ENCODE assay signal across 7 mouse cellular contexts in genomic region chr2:90939750-90940149, GRCm38 (mm10). TPM values are rescaled to one million over a fixed set of nuclear protein-coding genes. Genes with fewer than 3 reads are reported as not detected.
A peak's percentile ranks its signal among the peaks of the same experiment; 100 is the strongest.
DNase-seq lines count a peak whose midpoint lies in the region; ATAC-seq lines count a peak whose summit lies in the region.

No protein-coding gene starts in this region.

- WGBS in embryonic facial prominence, embryonic 11.5 days, result 52% methylated on average over 8 of the region's 8 CpGs
- 50% methylated on average over 8 of the region's 8 CpGs for WGBS in hindbrain, embryonic 12.5 days

- ATAC-seq in embryonic facial prominence, embryonic 11.5 days (replicated peaks; ENCODE audit: insufficient number of reproducible peaks, low FRiP score, low TSS enrichment, low read depth), result peak; percentile 39
- ATAC-seq in hindbrain, embryonic 12.5 days (ENCODE audit: low FRiP score), result peak; percentile 66

- H3K4me3 ChIP-seq in embryonic facial prominence, embryonic 11.5 days (ENCODE audit: low read depth, low read length), result peak overlapping the region; percentile 99
- H3K4me3 ChIP-seq in hindbrain, embryonic 12.5 days, result peak overlapping the region; percentile 96

- H3K27ac ChIP-seq in embryonic facial prominence, embryonic 11.5 days (replicated peaks; ENCODE audit: low read depth, low read length), result peak overlapping the region; percentile 92
- H3K27ac ChIP-seq in hindbrain, embryonic 12.5 days, result peak overlapping the region; percentile 98

- peak overlapping the region; percentile 55 for H3K4me2 ChIP-seq in embryonic facial prominence, embryonic 11.5 days (ENCODE audit: low read depth, low read length)
- H3K4me2 ChIP-seq in hindbrain, embryonic 12.5 days (replicated peaks), result peak overlapping the region; percentile 67

- peak overlapping the region; percentile 97 for H3K9ac ChIP-seq in embryonic facial prominence, embryonic 11.5 days (replicated peaks; ENCODE audit: low read length)
- peak overlapping the region; percentile 97 for H3K9ac ChIP-seq in hindbrain, embryonic 12.5 days

- no peaks in the 10 kb centered on the region for H3K9me3 ChIP-seq in embryonic facial prominence, embryonic 11.5 days (replicated peaks; ENCODE audit: control insufficient read depth, low read length)
- H3K9me3 ChIP-seq in hindbrain, embryonic 12.5 days (replicated peaks), result no peaks in the 10 kb centered on the region

- DNase-seq in ovary, postnatal 14 days (ENCODE audit: low spot score), result peak; percentile 16
- no peak for DNase-seq in ovary, postnatal 36 days (ENCODE audit: low spot score)
- no peak for DNase-seq in embryonic facial prominence, embryonic 11.5 days (ENCODE audit: low spot score)
- peak; percentile 44 for DNase-seq in lung, postnatal 36 days
- no peak for DNase-seq in c-Kit-positive CD71-positive TER-119-positive erythroid progenitor cells, embryonic 14.5 days (ENCODE audit: low spot score)
- no peak for DNase-seq in spleen, adult 12 weeks (ENCODE audit: low spot score)

- no peaks in the 10 kb centered on the region for H3K4me1 ChIP-seq in embryonic facial prominence, embryonic 11.5 days (ENCODE audit: control insufficient read depth, insufficient read depth, low read length)
- H3K4me1 ChIP-seq in hindbrain, embryonic 12.5 days, result peaks cover 26% of the 10 kb centered on the region

- H3K36me3 ChIP-seq in embryonic facial prominence, embryonic 11.5 days (replicated peaks; ENCODE audit: control insufficient read depth, insufficient read depth, low read depth, low read length), result no peaks in the 10 kb centered on the region
- H3K36me3 ChIP-seq in hindbrain, embryonic 12.5 days, result no peaks in the 10 kb centered on the region

- no peaks in the 10 kb centered on the region for H3K27me3 ChIP-seq in embryonic facial prominence, embryonic 11.5 days (ENCODE audit: control insufficient read depth, insufficient read depth, low read length)
- no peaks in the 10 kb centered on the region for H3K27me3 ChIP-seq in hindbrain, embryonic 12.5 days

RNA-seq across cellular contexts. Expression of gene Celf1, which starts 0.4 kb away (rescaled TPM):
- polyA plus RNA-seq in embryonic facial prominence, embryonic 11.5 days (2014; fragmentation: Nextera tagmentation; extraction: Ambion mirVana), result 76.6 and 81.3 TPM in 2 replicates
- 146 and 151 TPM in 2 replicates for polyA plus RNA-seq in hindbrain, embryonic 12.5 days (2016; fragmentation: Nextera tagmentation; extraction: Ambion mirVana)

RNA-seq across cellular contexts. Expression of gene Ndufs3, which starts 35.1 kb away (rescaled TPM):
- 227 and 230 TPM in 2 replicates for polyA plus RNA-seq in embryonic facial prominence, embryonic 11.5 days (2014; fragmentation: Nextera tagmentation; extraction: Ambion mirVana)
- polyA plus RNA-seq in hindbrain, embryonic 12.5 days (2016; fragmentation: Nextera tagmentation; extraction: Ambion mirVana), result 182 and 188 TPM in 2 replicates

RNA-seq across cellular contexts. Expression of gene Kbtbd4, which starts 35.2 kb away (rescaled TPM):
- 51.4 and 53.1 TPM in 2 replicates for polyA plus RNA-seq in embryonic facial prominence, embryonic 11.5 days (2014; fragmentation: Nextera tagmentation; extraction: Ambion mirVana)
- 49.8 and 56.6 TPM in 2 replicates for polyA plus RNA-seq in hindbrain, embryonic 12.5 days (2016; fragmentation: Nextera tagmentation; extraction: Ambion mirVana)

RNA-seq across cellular contexts. Expression of gene C1qtnf4, which starts 54.1 kb away (rescaled TPM):
- 12.8 and 13.7 TPM in 2 replicates for polyA plus RNA-seq in embryonic facial prominence, embryonic 11.5 days (2014; fragmentation: Nextera tagmentation; extraction: Ambion mirVana)
- 55.5 and 58.3 TPM in 2 replicates for polyA plus RNA-seq in hindbrain, embryonic 12.5 days (2016; fragmentation: Nextera tagmentation; extraction: Ambion mirVana)

Comparison
In these comparisons a context has a peak if more than half of its experiments do, and no peak if none do; other contexts are left out.
1. DNase-seq: peak in ovary, postnatal 14 days (single experiment) and lung, postnatal 36 days (single experiment); none in ovary, postnatal 36 days (single experiment), embryonic facial prominence, embryonic 11.5 days (single experiment), c-Kit-positive CD71-positive TER-119-positive erythroid progenitor cells, embryonic 14.5 days (single experiment) and spleen, adult 12 weeks (single experiment).